Mouse (Mus musculus): Measurements from ENCODE around the gene Nt5dc1.

DNA sequence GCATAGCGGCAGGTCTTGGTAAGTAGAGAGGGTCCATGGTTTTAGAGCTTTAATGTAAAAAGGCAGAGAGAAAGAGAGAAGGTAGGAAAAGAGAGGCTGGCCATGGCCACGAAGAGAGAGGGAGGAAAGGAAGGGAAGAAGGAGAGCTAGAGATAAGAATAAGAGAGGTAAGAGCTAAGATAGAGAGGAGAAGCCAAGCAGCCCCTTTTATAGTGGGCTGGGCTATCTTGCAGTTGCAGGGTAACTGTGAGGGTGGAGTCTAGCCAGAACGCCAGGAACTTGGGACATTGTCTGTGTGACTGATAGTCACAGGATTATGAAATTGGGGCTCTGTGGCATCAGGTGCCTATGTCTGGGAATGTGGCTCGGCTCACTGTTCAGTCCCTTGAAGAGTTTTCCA, 179.8 kb downstream of the Nt5dc1 start:
- no peak for TF ChIP-seq TCF12 (IDR thresholded peaks at IDR 0.05; ENCODE audit: low read depth, low read length)
- TF ChIP-seq POLR2A (IDR thresholded peaks at IDR 0.05; ENCODE audit: low read depth, low read length): no peak
- TF ChIP-seq ZNF384 (IDR thresholded peaks at IDR 0.05; ENCODE audit: low read depth, low read length): no peak
- no peak for TF ChIP-seq ZKSCAN1 (IDR thresholded peaks at IDR 0.05; ENCODE audit: borderline replicate concordance, low read depth, low read length)
- TF ChIP-seq CTCF (conservative IDR thresholded peaks at IDR 0.05 in 1 of 2, IDR thresholded peaks at IDR 0.05 in 1 of 2; ENCODE audit: low read depth in 2 of 2, low read length in 2 of 2): no peak
- no peak for TF ChIP-seq ZC3H11A (IDR thresholded peaks at IDR 0.05; ENCODE audit: low read depth, low read length)
- no peak for TF ChIP-seq ETS1 (conservative IDR thresholded peaks at IDR 0.05; ENCODE audit: low read depth, low read length)
- no peak for TF ChIP-seq JUND (conservative IDR thresholded peaks at IDR 0.05; ENCODE audit: low read depth, low read length)
